Mouse (Mus musculus) erythroblast, embryonic 14.5 days (primary cell): ENCODE data around the gene Kcnn4. TPM values are rescaled to one million over a fixed set of nuclear protein-coding genes. Genes with fewer than 3 reads are reported as not detected.

Experiments
- H3K27me3 ChIP-seq: 2 replicates; pipeline ENCODE4 v1.6.1; 2012; ENCODE audit warnings: inconsistent platforms; ENCODE audit not compliant: control insufficient read depth
- H3K36me3 ChIP-seq: 2 replicates; pipeline ENCODE4 v1.6.1; 2012; ENCODE audit warnings: mild to moderate bottlenecking, inconsistent platforms; ENCODE audit not compliant: control insufficient read depth
- H3K4me1 ChIP-seq: 2 replicates; pipeline ENCODE4 v1.6.1; 2012; ENCODE audit warnings: inconsistent platforms; ENCODE audit not compliant: control insufficient read depth
- H3K4me3 ChIP-seq: replicated peaks from 2 replicates; pipeline ENCODE3; 2012; ENCODE audit warnings: moderate library complexity, mild to moderate bottlenecking, inconsistent platforms
- H3K9me3 ChIP-seq: 2 replicates; pipeline ENCODE4 v1.6.1; 2012; ENCODE audit warnings: low read length, inconsistent platforms, mixed read lengths; ENCODE audit not compliant: control insufficient read depth
- GATA1 ChIP-seq: IDR thresholded peaks from 2 replicates; pipeline ENCODE4 v1.6.1; 2012; ENCODE audit warnings: low read length, inconsistent platforms, mixed read lengths
- TAL1 ChIP-seq: IDR thresholded peaks from 3 replicates; pipeline ENCODE4 v1.6.1; 2012; ENCODE audit warnings: low read length, inconsistent platforms, mixed read lengths
- polyA plus RNA-seq: library from polyadenylated mRNA; stranded (reverse); fragments of >175 nt; gene quantifications from 2 replicates; pipeline ENCODE4 v1.2.3, GENCODE M21; 2012

Gene Kcnn4
- polyA plus RNA-seq, 1 experiment: 56.1 TPM

DNA sequence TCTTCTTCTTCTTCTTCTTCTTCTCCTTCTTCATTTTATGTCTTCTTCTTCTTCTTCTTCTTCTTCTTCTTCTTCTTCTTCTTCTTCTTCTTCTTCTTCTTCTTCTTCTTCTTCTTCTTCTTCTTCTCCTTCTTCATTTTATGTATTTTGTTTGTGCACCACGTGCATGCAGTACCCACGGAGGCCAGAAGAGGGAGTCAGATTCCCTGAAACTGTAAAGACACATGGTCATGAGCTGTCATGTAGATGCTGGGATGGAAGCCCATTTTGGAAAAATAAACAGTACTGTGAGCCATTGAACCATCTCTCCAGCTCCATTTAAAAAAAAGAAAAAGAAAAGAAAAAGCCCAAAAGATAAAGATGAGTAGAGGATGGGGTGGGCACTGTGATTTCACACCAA is 31.8 kb upstream of the Kcnn4 start:
- no peak overlapping the region for H3K4me3 ChIP-seq
- H3K4me1 ChIP-seq: no peaks in the 10 kb centered on the region
- H3K9me3 ChIP-seq: peaks cover 5% of the 10 kb centered on the region; the same call in 1 of the 2 replicates
- TF ChIP-seq TAL1: no peak
- no peak for TF ChIP-seq GATA1
- H3K36me3 ChIP-seq: no peaks in the 10 kb centered on the region
- peaks cover 20% of the 10 kb centered on the region for H3K27me3 ChIP-seq

DNA sequence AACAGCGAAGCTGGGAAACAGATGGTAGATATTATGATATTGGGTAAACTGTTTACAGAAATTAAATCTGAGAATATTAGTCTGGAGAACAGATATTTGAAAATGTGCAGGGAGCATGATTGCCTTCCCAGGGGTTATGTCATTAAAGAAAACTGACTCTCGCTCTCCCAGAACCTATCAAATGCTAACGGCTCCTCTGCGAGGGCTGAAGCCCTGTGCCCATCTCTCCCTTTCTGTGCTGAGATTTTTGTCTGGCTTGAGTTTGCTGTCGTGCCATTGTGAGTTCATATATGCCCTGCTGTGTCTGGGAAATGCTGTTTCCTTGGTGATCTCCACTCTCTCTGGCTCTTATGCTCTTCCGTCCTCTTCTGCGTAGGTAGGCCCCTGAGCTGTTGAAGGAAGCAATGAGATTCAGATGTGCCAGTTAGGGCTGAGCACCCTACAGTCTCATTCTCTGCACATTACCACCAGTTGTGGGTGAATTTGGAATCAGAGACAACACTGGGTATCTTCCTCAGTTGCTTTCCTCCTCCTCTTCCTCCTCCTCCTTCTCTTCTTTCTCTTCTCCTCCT is 26.3 kb upstream of the Kcnn4 start:
- Histone ChIP-seq H3K27me3 (no peaks in the 10 kb centered on the region), H3K4me1 (no peaks in the 10 kb centered on the region), H3K9me3 (no peaks in the 10 kb centered on the region), H3K4me3 (no peak overlapping the region), H3K36me3 (no peaks in the 10 kb centered on the region)
- TF ChIP-seq GATA1 (no peak), TAL1 (no peak)

DNA sequence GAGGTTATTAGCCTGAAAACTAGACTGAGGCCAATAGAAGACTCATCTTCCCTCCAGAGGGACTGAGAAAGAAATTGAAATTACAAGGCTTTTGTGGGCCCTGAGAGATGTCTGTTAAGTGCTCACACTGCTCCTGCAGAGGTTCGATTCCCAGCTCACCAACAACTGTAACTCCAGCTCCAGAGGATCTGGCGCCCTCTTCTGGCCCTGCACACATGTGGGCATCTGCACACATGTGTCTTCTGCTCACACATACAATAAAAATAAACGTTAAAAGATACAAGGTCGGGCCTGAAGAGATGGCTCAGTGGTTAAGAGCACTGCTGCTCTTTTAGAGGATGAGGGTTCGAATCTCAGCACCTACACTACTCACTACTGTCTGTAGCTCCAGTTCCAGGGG is 23.6 kb upstream of the Kcnn4 start:
- no peaks in the 10 kb centered on the region for H3K36me3 ChIP-seq
- H3K4me1 ChIP-seq: no peaks in the 10 kb centered on the region
- peaks cover 3% of the 10 kb centered on the region; the same call in 1 of the 2 replicates for H3K27me3 ChIP-seq
- TF ChIP-seq TAL1 (no peak), GATA1 (no peak)
- H3K9me3 ChIP-seq: no peaks in the 10 kb centered on the region
- H3K4me3 ChIP-seq: no peak overlapping the region

DNA sequence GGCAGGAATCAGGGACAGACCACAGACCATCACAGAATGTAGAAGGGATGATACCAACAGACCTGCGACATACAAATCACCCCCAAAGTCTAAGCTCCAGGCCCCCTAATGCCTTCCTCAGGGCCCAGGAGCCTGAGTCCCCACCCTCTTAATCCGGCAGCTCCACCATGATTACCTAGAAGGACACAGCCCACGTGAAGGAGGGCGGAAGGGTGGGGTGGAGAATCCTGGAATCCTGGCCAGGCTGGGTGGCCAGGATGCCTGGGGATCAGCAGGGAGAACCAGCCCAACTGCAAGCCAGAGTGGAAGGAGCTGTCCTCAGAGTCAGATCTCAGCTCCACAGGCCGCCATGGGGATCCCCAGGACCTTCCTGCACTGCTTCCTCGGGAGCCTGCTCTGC is 21.2 kb upstream of the Kcnn4 start, which contains the start of gene Lypd5:
TSS of gene Lypd5 (plus strand) at position 301 of the 400 bp plus-strand sequence.
- no peaks in the 10 kb centered on the region for H3K36me3 ChIP-seq
- H3K4me3 ChIP-seq: no peak within 1 kb of the TSS
- no peaks in the 10 kb centered on the region for H3K4me1 ChIP-seq
- H3K27me3 ChIP-seq: peaks cover 9% of the 10 kb centered on the region
- no peaks in the 10 kb centered on the region for H3K9me3 ChIP-seq
- no peak for TF ChIP-seq TAL1

DNA sequence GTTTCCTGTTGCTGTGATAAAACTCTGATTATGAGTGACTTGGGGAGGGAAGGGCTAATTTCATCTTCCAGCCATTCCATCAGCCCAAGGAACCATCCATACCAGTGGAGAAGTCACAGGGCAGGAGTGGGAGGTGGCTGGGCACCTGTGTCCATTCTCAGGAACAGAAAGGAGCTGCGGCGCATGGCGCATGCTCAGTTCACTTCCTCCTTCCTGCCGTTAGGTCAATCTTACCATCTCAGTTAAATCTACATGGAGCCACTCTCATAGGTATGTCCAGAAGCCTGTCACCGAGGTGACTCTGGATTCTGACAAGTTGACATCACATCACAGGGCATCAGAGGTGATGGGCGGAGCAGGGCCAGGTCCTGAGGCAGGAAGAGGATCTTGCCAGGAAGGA is 14.4 kb upstream of the Kcnn4 start:
- TF ChIP-seq TAL1 (no peak), GATA1 (no peak)
- H3K27me3 ChIP-seq: peaks cover 12% of the 10 kb centered on the region
- H3K9me3 ChIP-seq: peaks cover 6% of the 10 kb centered on the region
- peaks cover 3% of the 10 kb centered on the region for H3K4me1 ChIP-seq
- no peaks in the 10 kb centered on the region for H3K36me3 ChIP-seq
- no peak overlapping the region for H3K4me3 ChIP-seq

DNA sequence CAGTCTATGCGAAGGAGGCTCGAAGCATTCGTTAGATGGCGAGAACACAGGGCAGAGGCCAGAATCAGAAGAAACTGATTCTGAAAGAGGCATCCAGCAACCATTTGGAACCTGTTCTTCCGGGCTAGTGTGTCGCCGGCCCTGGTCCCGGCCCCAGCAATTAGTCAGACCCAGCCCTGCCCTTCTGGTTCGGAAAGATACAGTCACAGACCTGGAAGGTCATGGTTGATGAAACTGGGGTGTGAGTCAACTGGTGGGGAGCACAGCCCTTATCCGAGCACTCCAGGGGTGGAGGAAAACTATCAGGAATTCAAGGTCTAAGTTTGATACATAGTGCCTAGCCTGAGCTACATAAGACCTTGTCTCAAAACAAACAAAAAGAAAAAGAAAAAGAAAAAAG is 14.0 kb upstream of the Kcnn4 start:
- Histone ChIP-seq H3K9me3 (peaks cover 8% of the 10 kb centered on the region), H3K36me3 (no peaks in the 10 kb centered on the region), H3K4me1 (peaks cover 3% of the 10 kb centered on the region), H3K27me3 (peaks cover 13% of the 10 kb centered on the region), H3K4me3 (no peak overlapping the region)
- TF ChIP-seq GATA1: no peak
- no peak for TF ChIP-seq TAL1

DNA sequence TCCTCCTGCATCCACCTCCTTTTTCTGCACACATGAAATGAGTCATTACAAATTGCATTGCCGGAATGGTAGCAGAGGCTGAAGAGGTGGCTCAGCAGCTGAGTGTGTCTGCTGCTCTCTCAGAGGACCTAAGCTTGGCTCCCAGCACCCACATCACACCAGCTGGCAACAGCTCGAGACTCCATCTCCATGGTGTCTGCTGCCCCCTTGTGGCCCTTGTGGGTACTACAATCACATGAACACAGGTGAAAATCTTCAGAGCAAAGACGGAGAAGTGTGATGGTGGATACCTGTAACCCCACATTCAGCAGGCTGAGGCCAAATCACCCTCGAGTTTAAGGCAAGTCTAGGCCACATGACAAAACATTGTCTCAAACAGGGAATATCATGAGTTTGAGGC is 12.2 kb upstream of the Kcnn4 start:
- peaks cover 12% of the 10 kb centered on the region for H3K27me3 ChIP-seq
- peaks cover 6% of the 10 kb centered on the region for H3K4me1 ChIP-seq
- TF ChIP-seq TAL1: no peak
- no peak for TF ChIP-seq GATA1
- H3K4me3 ChIP-seq: no peak overlapping the region
- H3K9me3 ChIP-seq: peaks cover 9% of the 10 kb centered on the region
- H3K36me3 ChIP-seq: no peaks in the 10 kb centered on the region

DNA sequence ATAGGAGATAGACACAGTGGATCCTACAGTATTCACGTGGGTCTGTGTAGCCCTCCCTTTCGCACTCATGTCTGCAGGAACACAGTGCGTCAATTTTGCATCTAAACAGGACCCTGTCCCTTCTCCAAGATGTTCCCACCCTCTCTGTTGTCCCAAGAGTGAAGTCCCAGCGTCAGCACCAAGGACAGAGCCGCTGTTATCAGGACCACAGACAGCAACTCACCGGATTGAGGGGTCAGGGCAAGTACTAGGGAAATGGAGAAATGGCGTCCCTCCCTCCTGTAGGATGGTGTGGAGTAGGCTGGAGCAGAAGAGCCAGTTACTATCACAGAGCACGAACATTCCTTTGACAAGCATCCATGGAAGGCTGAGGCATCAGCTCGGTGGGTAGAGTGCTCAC is 10.8 kb upstream of the Kcnn4 start:
- no peak overlapping the region for H3K4me3 ChIP-seq
- peaks cover 9% of the 10 kb centered on the region for H3K9me3 ChIP-seq
- no peak for TF ChIP-seq GATA1
- H3K4me1 ChIP-seq: peaks cover 19% of the 10 kb centered on the region
- no peaks in the 10 kb centered on the region for H3K36me3 ChIP-seq
- H3K27me3 ChIP-seq: peaks cover 16% of the 10 kb centered on the region

DNA sequence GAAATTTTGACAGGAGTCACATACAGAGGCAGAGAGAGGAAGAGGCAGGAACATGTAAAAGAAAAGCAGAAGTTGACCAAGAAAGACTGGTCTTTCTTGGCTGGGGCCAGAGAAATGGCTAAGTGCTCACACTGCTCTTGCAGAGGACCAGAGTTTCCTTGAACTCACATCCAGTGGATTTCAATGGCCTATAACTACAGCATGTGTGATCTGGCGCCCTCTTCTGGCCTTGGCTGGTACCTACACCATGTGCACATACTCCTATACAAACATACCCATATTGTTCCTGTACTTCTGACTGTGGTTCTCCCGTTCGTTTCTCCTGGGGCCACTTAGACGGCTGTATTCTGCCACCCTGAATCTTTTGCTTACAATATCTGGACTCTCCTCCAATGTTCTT is 9.1 kb upstream of the Kcnn4 start:
- Histone ChIP-seq H3K27me3 (peaks cover 15% of the 10 kb centered on the region), H3K4me3 (no peak overlapping the region), H3K36me3 (peaks cover 4% of the 10 kb centered on the region; the same call in 1 of the 2 replicates), H3K4me1 (peaks cover 35% of the 10 kb centered on the region), H3K9me3 (peaks cover 9% of the 10 kb centered on the region)
- no peak for TF ChIP-seq GATA1
- TF ChIP-seq TAL1: no peak

DNA sequence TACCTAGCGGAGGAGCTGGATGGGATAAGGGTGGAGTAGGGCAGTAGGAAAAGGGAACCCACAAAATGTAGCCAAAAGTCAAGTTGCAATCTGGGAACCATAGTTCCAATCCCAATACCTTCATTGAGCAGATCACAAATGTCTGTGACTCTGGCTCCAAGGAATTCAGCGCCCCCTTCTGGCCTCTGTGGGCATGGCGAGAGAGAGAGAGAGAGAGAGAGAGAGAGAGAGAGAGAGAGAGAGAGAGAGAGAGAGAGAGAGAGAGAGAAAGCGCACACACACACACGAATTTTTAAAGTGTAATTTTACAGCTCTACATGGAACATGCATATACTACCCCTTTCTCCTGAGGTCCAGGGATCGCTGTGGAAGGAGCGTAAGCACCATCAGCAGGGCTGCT is 6.8 kb upstream of the Kcnn4 start:
- no peak for TF ChIP-seq GATA1
- TF ChIP-seq TAL1: no peak
- H3K4me3 ChIP-seq: no peak overlapping the region
- H3K9me3 ChIP-seq: peaks cover 5% of the 10 kb centered on the region
- peaks cover 7% of the 10 kb centered on the region for H3K36me3 ChIP-seq
- peaks cover 15% of the 10 kb centered on the region for H3K27me3 ChIP-seq
- H3K4me1 ChIP-seq: peaks cover 55% of the 10 kb centered on the region
